10 mouse cellular contexts compared by ENCODE assay signal in the genomic region with DNA sequence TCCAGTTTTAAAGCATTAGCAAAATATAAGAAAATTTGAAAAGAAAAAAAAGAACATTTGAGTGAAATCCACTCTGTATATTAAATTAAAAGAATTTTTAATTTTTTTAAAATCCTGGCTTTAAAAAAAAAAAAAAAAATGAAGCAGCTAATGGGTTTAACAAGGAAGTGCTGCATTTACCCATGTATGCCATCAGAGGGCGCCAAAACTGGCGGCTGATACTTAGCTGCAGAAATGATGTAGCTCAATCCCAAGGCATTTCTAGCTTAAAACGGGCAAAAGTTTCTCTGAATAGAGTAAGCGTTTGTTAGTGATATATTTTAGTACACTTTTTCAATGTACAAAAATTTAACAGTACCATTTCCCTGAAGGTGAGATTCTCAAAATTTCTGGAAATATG.
DNase-seq lines count a peak whose midpoint lies in the region; ATAC-seq and TF ChIP-seq lines count a peak whose summit lies in the region.
"Had no signal": no experiment of that assay in that cellular context is flagged by ENCODE, and none has a peak within 500 bp of the region (broad histone marks: within the 10 kb centered on the region; RNA-seq: fewer than 3 reads in every experiment).

No protein-coding gene starts in this region.

- no peak for TF ChIP-seq POLR2A in heart, adult 2 months (IDR thresholded peaks at IDR 0.05; ENCODE audit: insufficient read depth, low read depth, low read length)
- no peak for TF ChIP-seq POLR2A in thymus, adult 2 months (IDR thresholded peaks at IDR 0.05; ENCODE audit: control insufficient read depth, extremely low read depth, insufficient read depth, low read length, poor library complexity)

- 12% methylated on average over 4 of the region's 4 CpGs for WGBS in heart, adult 2 months
- 5% methylated on average over 4 of the region's 4 CpGs for WGBS in thymus, adult 2 months

- H3K4me3 ChIP-seq in heart, adult 2 months = no peak overlapping the region
- no peak overlapping the region for H3K4me3 ChIP-seq in thymus, adult 2 months (ENCODE audit: control insufficient read depth, insufficient read depth, low read length)
- H3K4me3 ChIP-seq: erythroblast, embryonic 14.5 days; megakaryocyte, embryonic 14.5 days had no signal

- no peaks in the 10 kb centered on the region for H3K36me3 ChIP-seq in heart, adult 2 months (ENCODE audit: control insufficient read depth, insufficient read depth, low read length)
- H3K36me3 ChIP-seq in thymus, adult 2 months (ENCODE audit: control insufficient read depth, insufficient read depth, low read length) = no peaks in the 10 kb centered on the region
- no peaks in the 10 kb centered on the region for H3K36me3 ChIP-seq in splenic B cell, adult 2 months (ENCODE audit: control insufficient read depth, insufficient read depth, low read length, poor library complexity, severe bottlenecking)

- H3K27ac ChIP-seq in heart, adult 2 months = no peak overlapping the region
- no peak overlapping the region for H3K27ac ChIP-seq in thymus, adult 2 months (ENCODE audit: control insufficient read depth, insufficient read depth, low read length)

- intact Hi-C loops in heart, adult 2 months (cut with DNase I) = no loop called here
- intact Hi-C loops in left cerebral cortex, postnatal 36 days (cut with DNase I) = loop anchor here (5.0 kb wide), 1 partner anchor 244 kb away; no protein-coding TSS in a partner anchor

- no peaks in the 10 kb centered on the region for H3K27me3 ChIP-seq in heart, adult 2 months (ENCODE audit: control insufficient read depth, insufficient read depth, low read length)
- H3K27me3 ChIP-seq in thymus, adult 2 months (ENCODE audit: control insufficient read depth, insufficient read depth, low read length) = no peaks in the 10 kb centered on the region
- no peaks in the 10 kb centered on the region for H3K27me3 ChIP-seq in splenic B cell, adult 2 months (ENCODE audit: control insufficient read depth, insufficient read depth, low read length, poor library complexity, severe bottlenecking)
- H3K27me3 ChIP-seq: megakaryocyte, embryonic 14.5 days had no signal

- H3K9ac ChIP-seq in heart, adult 2 months (ENCODE audit: low read depth, low read length) = no peak overlapping the region

- DNase-seq in heart, adult 2 months = peak in 1 of 2 experiments; percentile 24
- no peak for DNase-seq in heart, adult 8-10 months (ENCODE audit: low spot score)
- peak; percentile 23 for DNase-seq in thymus, adult 2 months
- DNase-seq in thymus, adult 18-20 months = no peak
- peak; percentile 7 to 9 for DNase-seq in cerebellum, postnatal 36 days
- peak; percentile 4 to 7 for DNase-seq in left cerebral cortex, postnatal 36 days (ENCODE audit: low spot score in 2 of 2)
- peak; percentile 65 for DNase-seq in splenic B cell, adult 2 months (ENCODE audit: low read depth, low spot score)

- no peak for ATAC-seq in activated CD4-positive, CD25-positive, alpha-beta regulatory T cell, adult 4 months

- no peaks in the 10 kb centered on the region for H3K4me1 ChIP-seq in heart, adult 2 months (ENCODE audit: control insufficient read depth, insufficient read depth, low read length)
- H3K4me1 ChIP-seq in thymus, adult 2 months (replicated peaks; ENCODE audit: control insufficient read depth, insufficient read depth, low read length) = no peaks in the 10 kb centered on the region
- H3K4me1 ChIP-seq: megakaryocyte, embryonic 14.5 days had no signal

- TF ChIP-seq EP300 in heart, adult 2 months (IDR thresholded peaks at IDR 0.05; ENCODE audit: insufficient read depth, low read depth, low read length) = no peak

- TF ChIP-seq CTCF in heart, adult 2 months (IDR thresholded peaks at IDR 0.05) = peak; percentile 87
- TF ChIP-seq CTCF in thymus, adult 2 months (IDR thresholded peaks at IDR 0.05; ENCODE audit: borderline replicate concordance, control insufficient read depth, extremely low read depth, insufficient read depth, low read length, poor library complexity) = no peak

- no peaks in the 10 kb centered on the region for H3K79me2 ChIP-seq in heart, adult 2 months (replicated peaks; ENCODE audit: control insufficient read depth, insufficient read depth, low read length)

Comparison
In these comparisons a context has a peak if more than half of its experiments do, and no peak if none do; other contexts are left out.
1. DNase-seq: peak in thymus, adult 2 months (single experiment), cerebellum, postnatal 36 days (2 of 2), left cerebral cortex, postnatal 36 days (2 of 2) and splenic B cell, adult 2 months (single experiment); none in heart, adult 8-10 months (single experiment) and thymus, adult 18-20 months (0 of 2).